Mouse (Mus musculus): ENCODE measurements around the gene Scn1b.
A peak's percentile ranks its signal among the peaks of the same experiment; 100 is the strongest.

Gene Scn1b

DNA sequence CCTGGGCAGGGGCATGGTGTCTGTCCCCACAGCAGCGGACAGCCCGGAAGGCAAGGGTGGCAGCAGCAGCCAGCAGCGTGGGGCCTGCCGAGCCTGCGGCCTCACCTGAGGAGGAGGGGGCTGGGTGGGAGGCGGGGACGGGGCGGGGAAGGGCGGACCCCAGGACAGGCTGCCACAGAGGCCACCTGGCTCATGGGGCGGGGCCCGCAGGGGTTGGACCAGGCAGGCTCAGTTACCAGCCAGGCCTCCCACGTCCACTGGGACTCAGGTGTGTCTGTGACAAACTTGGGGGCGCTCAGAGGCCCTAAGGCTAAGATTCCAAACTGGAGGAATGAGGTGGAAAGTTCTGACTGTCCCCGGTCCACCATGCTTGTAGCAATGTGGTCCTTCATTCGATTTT lies 11.6 kb downstream of the Scn1b start, which contains the start of gene Hpn:
Hpn (minus strand) TSS at position 109 of the 400 bp plus-strand sequence.
- no peak for DNase-seq (ENCODE audit: low read depth)

DNA sequence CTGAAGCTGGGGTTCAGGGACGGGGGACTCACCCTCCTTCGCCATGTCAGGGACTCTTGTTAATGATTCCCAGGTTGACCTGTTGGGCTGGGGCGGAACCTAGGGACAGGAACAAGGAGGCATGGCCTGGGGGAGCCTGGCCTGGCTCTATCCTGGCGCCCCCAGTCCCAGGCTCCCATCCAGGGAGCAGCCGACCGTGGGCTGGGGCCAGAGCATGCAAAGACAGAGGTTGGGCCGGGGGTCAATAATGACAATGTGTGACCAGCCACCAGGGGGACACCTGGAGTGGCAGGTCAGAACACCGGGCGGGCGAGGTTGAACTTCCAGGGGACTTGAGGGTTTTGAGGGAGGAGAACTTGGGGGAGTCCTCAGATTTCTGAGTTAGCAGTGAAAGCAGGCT lies 12.2 kb downstream of the Scn1b start:
- DNase-seq (ENCODE audit: low read depth) = no peak

DNA sequence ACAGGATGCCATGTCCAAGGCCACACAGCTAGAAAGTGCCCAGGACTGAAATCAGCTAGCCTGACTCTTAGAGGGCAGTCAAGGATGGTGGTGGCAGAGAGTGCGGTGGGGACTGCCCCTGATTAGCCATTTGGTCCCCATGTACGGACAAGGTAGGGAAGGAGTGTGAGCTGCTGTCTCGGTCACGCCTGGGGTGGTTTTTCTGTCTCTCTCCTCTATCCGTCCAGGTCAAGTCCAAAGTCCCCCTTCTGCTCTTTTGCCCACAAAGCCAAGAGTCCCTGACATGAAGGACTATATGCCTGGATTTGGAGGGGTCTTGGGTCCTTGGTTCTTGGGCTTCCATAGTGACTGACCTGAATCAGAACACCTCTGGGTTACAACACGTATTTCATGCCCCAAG lies 13.0 kb downstream of the Scn1b start:
- no peak for DNase-seq (ENCODE audit: low read depth)

DNA sequence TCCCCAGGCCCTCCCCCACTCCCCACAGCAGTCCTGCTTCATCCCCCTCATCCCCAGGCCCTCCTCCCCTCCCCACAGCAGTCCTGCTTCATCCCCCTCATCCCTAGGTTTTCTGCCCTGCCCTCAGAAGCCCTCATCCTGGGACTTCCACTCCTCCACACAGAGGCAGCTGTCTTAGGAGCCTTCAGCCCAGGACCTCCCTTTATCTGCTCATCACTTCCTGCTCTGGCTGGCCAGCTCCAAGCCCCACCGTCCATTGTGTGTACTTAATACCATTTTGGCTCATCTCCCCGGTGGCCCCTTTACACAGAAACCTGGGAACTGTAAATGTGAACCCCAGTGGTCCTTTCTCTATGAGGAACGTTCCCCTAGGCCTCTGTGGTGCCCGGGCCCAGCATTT lies 14.8 kb downstream of the Scn1b start:
- DNase-seq (ENCODE audit: low read depth) = no peak

DNA sequence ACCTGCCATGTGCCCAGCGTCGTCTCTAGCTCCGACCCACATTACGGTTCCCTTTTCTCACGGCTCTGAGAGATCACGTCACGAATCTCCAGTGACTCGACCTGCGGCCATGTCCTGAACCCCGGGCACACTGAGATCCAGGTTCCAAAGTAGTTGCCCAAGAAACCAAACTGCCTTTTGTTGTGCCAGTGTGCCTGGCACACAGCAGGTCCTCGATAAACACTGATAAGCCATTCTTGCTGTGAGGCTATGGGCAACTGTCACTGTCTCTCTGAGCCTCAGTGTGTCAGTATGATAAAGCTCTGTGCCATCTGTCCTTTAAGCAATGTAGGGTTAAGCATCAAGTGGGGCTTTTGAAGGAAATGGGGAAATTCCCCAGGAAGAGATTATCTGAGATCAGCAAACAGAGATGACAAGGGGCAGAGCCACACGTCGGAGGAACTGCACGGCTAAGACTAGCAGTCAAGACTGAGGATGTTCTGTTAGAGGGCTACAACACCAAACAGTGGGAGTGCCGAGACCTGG lies 15.9 kb downstream of the Scn1b start:
- DNase-seq (ENCODE audit: low read depth) = peak; percentile 87

DNA sequence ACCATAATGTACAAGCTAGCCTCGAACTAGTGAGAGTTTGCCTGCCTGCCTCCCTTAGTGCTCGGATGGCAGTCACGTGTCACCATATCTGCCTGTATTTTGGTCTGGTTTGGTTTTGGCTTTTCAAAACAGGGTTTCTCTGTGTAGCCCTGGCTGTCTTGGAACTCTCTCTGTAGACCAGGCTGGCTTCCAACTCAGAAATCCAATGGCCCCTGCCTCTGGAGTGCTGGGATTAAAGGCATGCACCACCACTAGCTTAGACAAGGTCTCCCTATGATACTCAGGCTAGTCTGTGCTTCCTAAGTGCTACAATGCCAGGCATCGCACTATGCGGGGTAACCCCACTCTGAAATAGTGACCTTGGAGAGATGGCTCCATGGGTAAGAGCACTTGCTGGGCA lies 17.0 kb downstream of the Scn1b start:
- no peak for DNase-seq (ENCODE audit: low read depth)

DNA sequence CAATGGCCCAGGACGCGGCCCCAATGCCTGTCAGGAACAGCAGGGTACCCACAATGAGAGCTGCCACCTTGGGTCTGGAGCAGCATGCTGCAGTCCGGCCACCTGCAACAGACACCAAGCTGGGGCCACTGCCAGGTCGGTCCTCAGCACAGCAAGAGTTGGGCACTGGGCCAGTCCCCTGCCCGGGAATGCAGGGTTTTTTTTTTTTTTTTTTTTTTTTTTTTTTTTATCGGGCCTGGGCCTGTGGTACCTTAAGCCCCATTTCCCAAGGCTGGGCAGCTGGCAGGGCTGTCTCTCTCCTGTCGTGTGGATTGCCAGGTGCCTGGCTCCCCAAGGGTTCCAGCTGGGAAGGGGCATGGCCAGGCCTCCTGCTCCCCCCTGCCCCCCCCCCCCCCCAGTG lies 17.7 kb downstream of the Scn1b start:
- no peak for DNase-seq (ENCODE audit: low read depth)

DNA sequence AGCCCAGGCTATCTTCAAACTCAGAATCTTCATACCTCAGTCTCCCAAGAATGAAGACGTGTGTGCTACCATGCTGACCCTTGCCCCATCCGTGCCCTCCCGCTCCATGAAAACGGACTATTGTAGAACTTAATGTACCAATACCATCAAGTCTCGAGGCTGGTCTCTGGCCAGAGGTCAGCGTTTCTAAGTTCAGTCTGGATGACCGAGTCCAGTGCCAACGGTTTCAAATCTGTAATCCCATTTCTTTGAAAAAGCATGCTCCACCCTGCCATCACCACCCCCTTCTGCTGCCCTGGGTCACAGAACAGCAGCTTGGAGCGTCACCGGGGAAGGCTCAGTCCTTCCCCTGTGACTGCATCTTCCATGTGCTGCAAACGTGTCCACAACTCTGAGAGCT lies 19.0 kb downstream of the Scn1b start:
- no peak for DNase-seq (ENCODE audit: low read depth)

DNA sequence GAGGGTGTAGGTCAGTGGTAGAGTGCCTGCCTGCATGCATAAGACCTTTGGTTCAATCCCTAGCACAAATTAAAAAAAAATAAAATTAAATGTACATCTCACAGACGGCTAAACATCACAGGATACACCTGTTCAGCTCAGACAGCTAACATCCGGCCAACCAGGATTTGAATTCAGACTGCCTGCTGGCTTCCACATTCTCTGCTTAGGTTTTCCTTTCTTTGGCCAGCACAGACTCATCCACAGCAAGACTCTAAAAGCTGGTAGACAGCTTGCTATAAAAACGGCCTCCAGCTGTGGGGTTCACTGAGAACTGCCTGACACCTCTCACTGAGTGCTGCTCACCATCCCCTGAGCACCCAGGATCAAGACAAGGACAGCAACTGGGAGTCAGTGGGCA lies 20.6 kb downstream of the Scn1b start:
- peak; percentile 75 for DNase-seq (ENCODE audit: low read depth)

DNA sequence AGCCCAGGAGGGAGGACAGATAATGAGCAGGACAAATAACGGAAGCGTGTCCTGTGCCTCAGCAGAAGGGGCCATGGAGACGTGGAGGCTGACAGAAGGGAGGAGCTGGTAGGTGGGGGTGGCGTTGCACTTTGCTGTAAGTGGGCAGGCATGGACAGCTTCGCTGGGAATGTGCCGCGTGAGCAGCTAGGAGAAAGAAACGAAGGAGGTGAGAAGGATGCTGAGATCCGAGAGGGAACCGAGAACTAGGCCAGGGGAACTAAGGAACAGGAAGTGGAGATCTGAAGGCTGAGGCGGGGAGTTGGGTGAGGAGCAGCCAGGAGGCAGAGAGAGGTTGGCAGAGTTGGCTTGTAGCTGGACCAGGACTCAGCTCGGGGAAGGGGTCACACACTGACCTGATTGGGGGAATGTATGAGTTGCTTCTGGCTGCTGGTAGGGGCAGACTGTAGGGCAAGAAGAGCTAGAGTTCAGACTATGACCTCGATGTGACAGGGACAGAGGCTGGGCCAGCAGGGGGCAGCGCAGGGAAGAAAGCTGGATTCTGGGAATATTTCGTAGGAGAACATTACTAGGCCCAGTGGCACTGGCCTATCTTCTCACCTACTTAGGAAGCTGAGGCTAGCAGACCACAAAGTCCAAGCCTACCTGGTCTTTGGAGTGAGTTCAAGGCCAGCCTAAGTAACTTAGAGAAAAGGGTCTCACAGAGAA lies 21.6 kb downstream of the Scn1b start:
- DNase-seq (ENCODE audit: low read depth) = peak; percentile 47

DNA sequence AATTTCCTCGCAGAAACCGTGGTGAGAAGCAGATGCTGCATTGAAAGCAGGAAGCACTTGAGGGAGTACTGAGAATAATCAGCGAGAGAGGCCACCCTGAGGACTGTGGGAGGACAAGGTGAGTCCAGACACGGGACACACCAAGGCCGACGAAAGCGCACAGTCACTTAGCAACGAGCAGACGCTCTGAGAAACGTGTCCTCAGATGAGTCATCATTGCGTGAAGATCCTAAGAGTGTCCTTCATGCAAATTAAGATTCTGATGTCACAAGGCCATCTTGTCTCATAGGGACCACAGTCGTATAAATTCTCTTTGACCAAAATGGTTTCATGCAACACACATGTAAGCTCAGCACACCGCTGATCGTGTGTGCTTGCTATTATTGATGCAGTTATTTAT lies 26.0 kb downstream of the Scn1b start:
- DNase-seq (ENCODE audit: low read depth) = peak; percentile 71

DNA sequence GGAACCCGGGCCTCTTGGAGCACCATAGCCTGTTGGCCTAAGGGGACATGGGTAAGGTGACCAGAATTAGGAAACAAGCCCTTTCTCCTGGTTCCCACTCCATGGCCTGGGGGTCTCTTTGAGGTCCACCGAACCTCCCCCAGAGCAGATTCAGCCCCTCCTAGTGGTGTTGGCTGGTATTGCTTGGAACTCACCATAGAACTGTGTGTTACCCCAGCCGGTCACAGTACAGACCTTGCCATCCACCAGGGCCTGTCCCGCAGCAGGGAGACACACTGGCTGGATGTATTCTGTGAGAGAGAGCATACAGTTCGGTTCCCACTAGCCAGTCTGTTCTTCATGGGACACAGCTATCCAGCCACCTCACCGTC lies 27.2 kb downstream of the Scn1b start:
- no peak for DNase-seq (ENCODE audit: low read depth)

DNA sequence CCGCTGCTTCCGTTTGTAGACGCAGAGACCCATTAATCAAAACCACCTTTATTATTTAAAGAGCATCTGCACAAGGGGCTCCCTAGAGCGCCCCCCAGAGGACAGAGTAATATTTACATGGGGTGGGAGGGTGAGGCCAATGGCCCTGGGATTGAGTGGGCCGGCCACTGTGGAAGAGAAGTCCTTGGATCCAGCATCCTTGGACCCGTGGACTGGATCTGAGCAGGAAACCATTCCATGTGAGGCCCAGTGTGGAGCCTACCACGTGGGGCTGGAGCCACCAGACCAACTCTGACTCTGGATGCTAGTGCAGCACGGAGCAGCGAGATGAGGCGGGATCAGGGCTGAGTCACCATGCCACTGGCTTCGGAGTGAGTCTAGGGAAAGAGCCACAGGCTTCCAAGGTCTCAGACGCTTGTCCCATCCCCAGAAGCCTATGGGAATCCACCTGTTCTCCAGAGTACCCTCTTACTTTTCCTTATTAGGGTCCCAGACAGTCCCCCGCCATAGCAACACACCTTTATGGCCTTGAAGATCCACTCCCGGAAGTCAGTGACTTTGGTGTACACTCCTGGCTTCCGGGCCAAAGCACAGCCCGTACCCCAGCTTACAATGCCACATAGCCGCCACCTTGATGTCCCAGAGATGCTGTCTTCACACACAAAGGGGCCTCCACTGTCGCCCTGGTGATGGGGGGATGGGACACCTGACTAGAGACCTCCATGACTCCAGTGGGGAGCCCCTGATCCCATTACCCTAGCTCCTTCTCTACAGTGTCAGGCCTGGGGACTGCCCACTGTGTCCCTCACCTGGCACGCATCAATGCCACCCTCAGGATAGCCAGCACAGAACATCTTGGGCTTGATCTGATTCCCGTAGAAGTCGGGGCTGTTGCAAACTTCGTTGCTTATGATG lies 27.8 kb downstream of the Scn1b start:
- no peak for DNase-seq (ENCODE audit: low read depth)

DNA sequence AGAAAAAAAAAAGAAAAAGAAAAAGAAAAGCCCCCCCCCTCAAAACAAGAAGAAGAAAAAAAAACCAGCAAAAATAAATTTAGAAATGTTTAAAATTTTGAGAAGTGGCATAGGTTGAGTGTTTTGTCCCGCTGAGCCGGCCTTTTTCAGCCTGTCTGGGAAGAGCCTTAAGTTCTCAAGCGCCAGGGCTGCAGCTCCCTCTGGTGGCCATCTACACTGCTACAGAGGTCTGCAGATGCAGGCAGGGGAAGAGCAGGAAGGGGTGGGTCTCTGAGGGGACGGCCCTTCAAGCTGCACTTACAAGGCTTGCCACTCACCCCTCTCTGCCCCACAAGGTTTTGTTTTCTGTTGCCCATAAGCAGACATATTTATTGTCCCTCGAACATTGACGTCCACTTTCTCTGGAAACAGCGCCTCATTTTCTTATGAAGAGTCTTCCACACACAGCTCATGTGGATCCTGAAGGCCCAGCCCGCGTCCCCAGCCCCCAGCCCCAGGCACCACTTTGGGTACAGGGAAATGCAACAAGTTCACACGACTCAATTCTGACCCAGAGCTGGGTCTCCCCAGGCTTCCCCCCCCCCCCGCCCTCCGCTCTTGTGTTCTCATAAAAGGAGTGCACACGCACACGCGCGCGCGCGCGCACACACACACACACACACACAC lies 29.1 kb downstream of the Scn1b start:
- peak; percentile 91 for DNase-seq (ENCODE audit: low read depth)

DNA sequence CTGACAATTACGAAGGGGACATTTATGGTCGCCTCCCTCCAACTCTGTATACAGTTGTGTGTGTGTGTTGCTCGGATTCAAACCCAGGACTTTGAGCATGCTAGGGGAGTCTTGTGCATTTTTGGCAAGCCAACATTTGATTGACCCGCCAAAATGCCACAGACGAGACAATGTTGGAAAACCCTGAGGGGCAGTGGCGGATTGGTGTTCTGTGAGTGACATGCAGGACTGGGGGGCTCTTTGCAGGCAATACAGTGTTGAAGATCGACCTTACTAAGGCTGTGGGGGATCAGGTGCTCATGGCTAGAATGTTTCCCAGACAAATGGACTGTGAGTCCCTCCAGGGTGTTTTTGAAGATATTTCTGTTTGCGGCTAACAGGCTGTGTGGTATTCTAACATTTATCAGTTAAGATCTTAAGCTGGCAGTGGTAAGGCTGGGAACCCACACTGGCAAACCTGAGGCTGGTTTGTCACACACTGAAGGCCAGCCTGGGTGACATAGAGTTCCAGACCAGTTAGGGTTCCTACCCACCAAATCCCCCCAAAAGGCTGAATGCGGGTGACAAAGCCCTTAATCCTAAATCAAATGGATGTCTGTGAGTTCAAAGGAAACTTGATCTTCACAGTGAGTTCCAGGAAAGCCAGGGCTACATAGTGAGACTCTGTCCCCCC lies 29.8 kb downstream of the Scn1b start:
- peak; percentile 70 for DNase-seq (ENCODE audit: low read depth)

DNA sequence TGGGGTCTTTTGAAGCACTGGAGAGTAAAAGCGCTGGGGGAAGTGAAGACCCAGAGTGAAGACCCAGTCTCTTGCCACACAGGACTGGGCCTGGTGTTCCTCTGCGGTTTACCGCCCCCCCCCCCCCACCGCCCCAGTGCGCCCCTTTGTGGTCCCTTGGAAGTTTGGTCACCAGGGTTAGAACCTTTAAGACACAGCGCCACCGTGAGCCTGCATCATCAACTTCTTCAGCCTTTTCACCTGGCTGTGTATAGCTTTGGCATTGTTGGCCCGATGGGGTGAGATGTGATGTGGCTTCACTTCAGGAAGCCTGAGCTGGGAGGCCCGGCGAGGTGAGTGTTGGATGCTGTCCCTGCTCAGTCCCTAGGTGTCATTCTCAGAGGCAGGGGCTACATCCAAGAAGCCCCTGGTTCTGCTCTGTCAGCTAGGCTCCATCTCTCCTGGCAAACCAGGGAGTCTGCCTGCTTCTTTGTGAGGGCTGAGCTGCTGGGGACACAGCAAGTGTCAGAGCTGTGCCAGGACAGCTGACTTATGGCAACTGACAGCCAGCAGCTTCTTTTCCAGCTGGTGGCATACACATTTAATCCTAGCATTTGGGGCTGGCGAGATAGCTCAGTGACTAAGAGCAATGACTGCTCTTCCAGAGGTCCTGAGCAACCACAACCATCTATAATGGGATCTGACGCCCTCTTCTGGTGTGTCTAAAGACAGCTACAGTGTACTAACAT lies 31.9 kb downstream of the Scn1b start:
- no peak for DNase-seq (ENCODE audit: low read depth)

DNA sequence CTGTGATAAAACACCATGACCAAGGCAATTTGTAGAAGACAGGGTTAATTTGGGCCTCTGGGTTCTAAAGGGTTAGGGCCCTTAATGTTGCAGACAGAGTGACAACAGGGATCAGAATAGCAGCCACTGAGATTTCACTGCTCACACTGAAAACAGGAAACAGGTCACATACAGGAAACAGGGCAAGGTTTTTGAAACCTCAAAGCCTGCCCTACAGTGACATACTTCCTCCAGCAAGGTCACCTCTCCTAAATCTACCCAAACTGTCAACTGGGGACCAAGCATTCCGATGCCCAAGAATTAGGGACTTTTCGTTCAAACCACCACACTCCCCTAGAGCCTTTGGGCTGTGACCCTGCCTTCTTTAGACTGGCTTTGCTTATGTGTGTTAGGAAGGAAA lies 37.1 kb downstream of the Scn1b start:
- peak; percentile 76 for DNase-seq (ENCODE audit: low read depth)

DNA sequence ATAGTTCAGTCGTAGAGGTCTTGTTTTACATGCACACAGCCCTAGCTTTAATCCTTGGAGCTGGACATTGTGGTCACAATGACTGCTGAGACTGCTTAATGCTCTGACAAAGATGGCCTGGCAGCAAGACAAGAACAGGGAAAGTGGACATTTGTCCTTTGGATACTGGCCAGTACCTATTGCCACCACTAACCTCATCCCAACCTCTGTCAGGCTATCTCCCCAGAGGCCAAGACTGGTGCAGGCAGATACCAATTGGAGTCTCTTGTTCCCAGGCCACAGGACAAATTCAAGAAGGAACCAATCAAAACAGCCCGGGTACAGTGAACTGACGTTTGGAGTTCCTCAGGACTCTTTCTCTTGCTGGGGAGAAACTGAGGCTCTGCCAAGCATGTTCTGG lies 38.6 kb downstream of the Scn1b start:
- no peak for DNase-seq (ENCODE audit: low read depth)

DNA sequence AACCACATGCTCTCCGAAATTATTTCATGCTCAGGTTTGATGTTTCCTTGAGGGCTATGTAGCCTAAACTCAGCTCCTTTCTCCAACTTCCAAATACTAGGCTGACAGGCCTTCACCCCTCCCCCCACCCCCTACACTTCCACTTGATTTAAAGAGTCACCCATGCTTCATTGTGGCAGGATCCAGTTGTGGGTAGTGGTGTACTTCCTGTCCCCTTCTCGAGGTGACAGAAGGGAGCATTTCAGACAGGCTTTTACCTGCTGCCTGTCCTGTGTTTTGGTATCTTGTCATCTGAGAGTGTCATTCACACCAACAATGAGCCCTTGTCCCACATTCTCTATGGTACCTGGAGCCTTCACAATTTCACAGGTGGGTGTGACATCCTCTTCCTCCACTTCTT lies 39.5 kb downstream of the Scn1b start:
- DNase-seq (ENCODE audit: low read depth) = no peak

DNA sequence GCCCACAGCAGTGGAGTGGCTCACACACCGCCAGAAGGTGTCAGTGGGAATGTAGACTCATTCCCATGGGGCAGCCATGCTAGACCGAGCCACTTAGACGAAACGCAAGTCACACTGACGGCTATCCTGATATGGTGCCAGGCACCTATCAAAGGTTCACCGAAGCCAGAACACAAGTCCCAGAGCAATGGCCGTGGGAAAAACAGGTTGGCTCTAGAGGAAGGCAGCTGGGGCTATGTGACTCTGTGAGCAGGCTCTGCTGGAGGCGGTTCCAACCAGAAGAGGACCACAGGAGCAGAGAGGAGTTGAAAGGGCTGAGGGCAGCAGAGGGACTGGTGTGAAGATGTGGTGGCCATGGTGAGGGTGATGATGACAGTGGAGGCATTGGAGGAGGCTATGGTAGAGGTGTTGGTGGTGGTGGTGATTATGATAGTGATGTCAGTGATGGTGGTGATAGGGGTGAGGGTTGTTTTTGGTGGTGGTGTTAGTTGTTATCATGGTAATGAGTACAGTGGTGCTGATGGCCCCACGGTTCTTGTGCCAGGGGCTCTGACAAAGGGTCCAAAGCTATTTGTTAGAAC lies 40.5 kb downstream of the Scn1b start:
- no peak for DNase-seq (ENCODE audit: low read depth)

DNA sequence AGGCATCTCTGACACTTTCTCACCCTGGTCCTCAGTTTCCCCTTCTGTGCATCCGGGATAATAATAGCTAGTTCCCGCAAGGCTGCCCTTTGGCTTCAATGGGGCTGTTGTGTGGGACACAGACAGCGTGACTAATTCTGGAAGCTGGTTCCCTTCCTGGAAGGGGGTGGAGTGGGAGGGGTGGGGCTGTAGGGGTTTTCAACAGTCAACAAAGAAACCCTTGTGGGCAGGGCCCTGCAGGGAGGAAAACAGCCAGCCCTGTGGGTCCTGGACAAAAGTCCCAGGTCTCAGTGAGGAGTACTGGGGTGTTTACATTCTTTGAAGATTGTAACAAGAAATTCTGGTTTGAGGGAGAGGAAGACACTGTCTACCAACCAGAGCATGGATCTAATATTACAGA lies 41.6 kb downstream of the Scn1b start:
- DNase-seq (ENCODE audit: low read depth) = peak; percentile 37
